Mouse (Mus musculus) thymus, postnatal 25 days (tissue): ENCODE results near the gene Amigo1.

Source experiments
- DNase-seq: peaks from one replicate; pipeline ENCODE4 v3.0.0; 2022

Gene Amigo1

GRCm38 (mm10) chr3:108186098-108187047 lies at the start of gene Amigo1:
Gene Amigo1, plus strand, starts transcription at chr3:108186335.
- peak; percentile 61 for DNase-seq

GRCm38 (mm10) chr3:108139113-108139512 lies 47.0 kb upstream of the Amigo1 start:
- DNase-seq: no peak

GRCm38 (mm10) chr3:108140786-108141185 lies 45.3 kb upstream of the Amigo1 start:
- DNase-seq: no peak

- peak; percentile 92 for DNase-seq
Observed at GRCm38 (mm10) chr3:108145534-108146445, 40.3 kb upstream of the Amigo1 start, which contains the start of gene Gnai3. Gene Gnai3, minus strand, starts transcription at chr3:108146146.

- no peak for DNase-seq
Observed at GRCm38 (mm10) chr3:108146671-108147070, 39.5 kb upstream of the Amigo1 start.

GRCm38 (mm10) chr3:108147386-108148235 lies 38.5 kb upstream of the Amigo1 start:
- DNase-seq: peak; percentile 92

- no peak for DNase-seq
Observed at GRCm38 (mm10) chr3:108152290-108152689, 33.8 kb upstream of the Amigo1 start.

- no peak for DNase-seq
Observed at GRCm38 (mm10) chr3:108154656-108155055, 31.5 kb upstream of the Amigo1 start, which contains the start of gene Gpr61. Gene Gpr61, minus strand, starts transcription at chr3:108154882.

GRCm38 (mm10) chr3:108158383-108159037 lies 27.6 kb upstream of the Amigo1 start:
- DNase-seq: no peak

- DNase-seq: no peak
Observed at GRCm38 (mm10) chr3:108164091-108164490, 22.0 kb upstream of the Amigo1 start.

GRCm38 (mm10) chr3:108164807-108165206 lies 21.3 kb upstream of the Amigo1 start:
- peak; percentile 80 for DNase-seq

GRCm38 (mm10) chr3:108165532-108166315 lies 20.4 kb upstream of the Amigo1 start:
- no peak for DNase-seq

- DNase-seq: peak; percentile 44
Observed at GRCm38 (mm10) chr3:108166486-108167211, 19.5 kb upstream of the Amigo1 start.

- no peak for DNase-seq
Observed at GRCm38 (mm10) chr3:108167499-108167898, 18.6 kb upstream of the Amigo1 start.

GRCm38 (mm10) chr3:108169199-108169598 lies 16.9 kb upstream of the Amigo1 start:
- no peak for DNase-seq

- DNase-seq: no peak
Observed at GRCm38 (mm10) chr3:108174672-108175531, 11.2 kb upstream of the Amigo1 start.

- no peak for DNase-seq
Observed at GRCm38 (mm10) chr3:108178756-108179715, 7.1 kb upstream of the Amigo1 start.

GRCm38 (mm10) chr3:108180514-108180913 lies 5.6 kb upstream of the Amigo1 start:
- no peak for DNase-seq
